Mouse (Mus musculus) cerebellum, adult 9-11 months (tissue): ENCODE data around the gene Tmem254b.
"Not testable (repeated sequence)": the region's sequence is repeated elsewhere in the genome, so short reads cannot be mapped to it uniquely, and the experiment has no call there.

Source experiments
- DNase-seq: peaks from one replicate; pipeline ENCODE4 v3.0.0; 2022

Gene Tmem254b

GRCm38 (mm10) chr14:26206926-26207247, at the start of gene Tmem254b:
Tmem254b (minus strand) TSS chr14:26207041.
- DNase-seq: not testable (repeated sequence)

- not testable (repeated sequence) for DNase-seq
These were observed 30.3 kb upstream of the Tmem254b start for GRCm38 (mm10) chr14:26237183-26237582.

GRCm38 (mm10) chr14:26216233-26217000, 9.6 kb upstream of the Tmem254b start:
- not testable (repeated sequence) for DNase-seq

- DNase-seq: not testable (repeated sequence)
These were observed 480 bp downstream of the Tmem254b start for GRCm38 (mm10) chr14:26206197-26206925.

- DNase-seq: not testable (repeated sequence)
These were observed 9.0 kb downstream of the Tmem254b start for GRCm38 (mm10) chr14:26197851-26198250.

GRCm38 (mm10) chr14:26188361-26188760, 18.5 kb downstream of the Tmem254b start:
- DNase-seq: not testable (repeated sequence)

GRCm38 (mm10) chr14:26186638-26187037, 20.2 kb downstream of the Tmem254b start:
- not testable (repeated sequence) for DNase-seq

GRCm38 (mm10) chr14:26182380-26182779, 24.5 kb downstream of the Tmem254b start, which contains the start of gene Plac9b:
Plac9b (minus strand) TSS chr14:26182480.
- DNase-seq: not testable (repeated sequence)

GRCm38 (mm10) chr14:26181660-26182059, 25.2 kb downstream of the Tmem254b start:
- not testable (repeated sequence) for DNase-seq

GRCm38 (mm10) chr14:26175028-26175427, 31.8 kb downstream of the Tmem254b start:
- DNase-seq: not testable (repeated sequence)

GRCm38 (mm10) chr14:26173955-26174354, 32.9 kb downstream of the Tmem254b start:
- DNase-seq: not testable (repeated sequence)

GRCm38 (mm10) chr14:26165266-26165665, 41.6 kb downstream of the Tmem254b start:
- not testable (repeated sequence) for DNase-seq

- DNase-seq: not testable (repeated sequence)
These were observed 44.4 kb downstream of the Tmem254b start for GRCm38 (mm10) chr14:26162423-26162822.

- not testable (repeated sequence) for DNase-seq
These were observed 45.7 kb downstream of the Tmem254b start for GRCm38 (mm10) chr14:26161156-26161555.

GRCm38 (mm10) chr14:26156032-26156431, 50.8 kb downstream of the Tmem254b start:
- DNase-seq: not testable (repeated sequence)
